Mouse (Mus musculus) liver, postnatal 0 days (tissue): ENCODE results near the gene Endog.

Experiments
- CTCF ChIP-seq: sonication (generic); IDR thresholded peaks from 2 replicates; pipeline ENCODE4 v1.5.1; 2016; ENCODE audit warnings: antibody characterized with exemption, low read depth
- EP300 ChIP-seq: IDR thresholded peaks from 2 replicates; pipeline ENCODE4 v1.6.1; 2016; ENCODE audit warnings: antibody characterized with exemption, low read depth, mild to moderate bottlenecking

DNA sequence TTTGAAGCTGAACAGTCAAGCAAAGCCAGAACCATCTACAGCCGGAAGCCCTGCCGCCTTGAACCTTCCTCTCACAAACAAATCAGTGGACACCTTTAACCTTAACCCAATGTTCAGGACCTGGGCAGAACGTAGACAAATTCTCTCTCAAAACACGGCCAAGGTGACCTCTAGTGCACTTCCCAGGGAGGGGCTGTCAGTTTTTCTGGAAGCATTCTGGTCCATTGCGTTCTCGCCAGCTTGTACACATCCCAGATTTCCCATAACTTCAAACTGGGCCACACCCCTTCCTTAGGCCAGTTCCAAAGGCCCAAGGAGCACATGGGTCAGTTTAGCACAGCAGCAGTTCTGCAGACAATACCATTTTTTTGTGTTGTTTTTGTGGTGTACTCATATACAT is 44.2 kb downstream of the Endog start:
- no peak for TF ChIP-seq CTCF
- TF ChIP-seq EP300 = no peak; the same call in 1 of the 2 replicates
